Mouse (Mus musculus) stomach, postnatal 0 days (tissue): Measurements from ENCODE around the gene Fam89b.

Source experiments
- CTCF ChIP-seq: IDR thresholded peaks from 2 replicates; pipeline ENCODE4 v1.5.1; 2016; ENCODE audit warnings: antibody characterized with exemption, low read depth, mild to moderate bottlenecking, moderate library complexity
- EP300 ChIP-seq: optimal IDR thresholded peaks from 2 replicates; pipeline ENCODE3; 2016; ENCODE audit warnings: antibody characterized with exemption

DNA sequence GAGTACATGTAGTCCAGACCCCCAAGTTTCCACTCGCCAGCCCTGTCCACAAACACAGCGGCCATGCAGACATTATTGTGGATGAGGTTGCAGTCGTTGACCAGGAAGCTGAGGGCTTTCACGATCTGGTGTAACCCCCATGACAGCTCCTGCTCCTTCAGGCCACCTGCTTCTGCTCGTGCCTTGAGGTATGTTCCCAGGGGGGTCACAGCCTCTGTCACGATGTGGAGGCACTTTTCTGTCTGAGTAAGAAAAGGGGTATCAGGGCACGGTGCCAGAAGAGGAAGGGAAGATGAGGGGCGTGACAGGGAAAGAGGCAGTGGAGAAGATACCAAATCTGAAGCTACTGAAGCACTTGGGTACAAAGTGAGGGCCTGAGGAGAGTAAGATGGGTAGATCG lies 40.9 kb upstream of the Fam89b start:
- no peak for TF ChIP-seq CTCF
- no peak for TF ChIP-seq EP300
